Mouse (Mus musculus) C2C12 (cell line): Measurements from ENCODE around the gene Chd6.

ENCODE experiments used
- CEBPB ChIP-seq: IDR thresholded peaks from one replicate; pipeline ENCODE4 v1.6.1; 2011; ENCODE audit warnings: low read depth, mild to moderate bottlenecking, control low read depth, moderate library complexity
- CTCF ChIP-seq: IDR thresholded peaks from one replicate; pipeline ENCODE4 v1.5.1; 2011; ENCODE audit not compliant: control insufficient read depth, insufficient read depth, insufficient read length
- MYOD1 ChIP-seq: IDR thresholded peaks from one replicate; pipeline ENCODE4 v1.6.1; 2011; ENCODE audit warnings: low read depth; ENCODE audit not compliant: control insufficient read depth, insufficient read length
- MYOG ChIP-seq: IDR thresholded peaks from one replicate; pipeline ENCODE4 v1.6.1; 2011; ENCODE audit not compliant: control insufficient read depth, insufficient read length; ENCODE audit errors: extremely low read depth
- USF1 ChIP-seq: IDR thresholded peaks from one replicate; pipeline ENCODE4 v1.6.1; 2011; ENCODE audit warnings: low read depth, mild to moderate bottlenecking, control low read depth, moderate library complexity

DNA sequence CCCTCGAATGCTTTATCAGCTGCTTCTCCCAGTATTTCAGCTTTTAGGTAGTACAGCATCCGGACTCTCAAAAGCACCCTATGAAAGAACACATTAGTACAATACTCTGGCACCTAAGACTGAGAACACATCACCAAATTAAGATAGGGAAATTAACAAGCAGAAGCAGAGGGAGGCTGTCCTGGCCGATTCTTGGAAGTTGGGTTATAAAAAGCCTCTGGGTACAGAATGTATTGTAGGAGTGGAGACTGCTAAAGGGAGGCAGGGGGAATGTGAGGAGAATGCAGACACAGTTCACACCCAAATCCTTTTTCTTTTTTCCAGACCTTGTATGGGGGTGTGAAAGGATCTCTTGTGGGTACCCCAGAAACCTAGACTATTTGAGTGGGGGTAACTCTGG, 126.2 kb downstream of the Chd6 start:
- TF ChIP-seq CTCF (no peak), CEBPB (no peak), MYOD1 (no peak), USF1 (no peak), MYOG (no peak)
